Mouse (Mus musculus) hindbrain, embryonic 11.5 days (tissue): ENCODE data around the gene Sumo1. TPM values are rescaled to one million over a fixed set of nuclear protein-coding genes. Genes with fewer than 3 reads are reported as not detected.

Source experiments
- ATAC-seq: fragments of 200-750 bp; cut with Nextera tagmentation; 2 replicates; pipeline ENCODE4 v1.8.0; 2017; ENCODE audit warnings: mild to moderate bottlenecking, moderate TSS enrichment, moderate library complexity; ENCODE audit not compliant: low FRiP score
- DNase-seq: peaks from one replicate; pipeline ENCODE4 v3.0.0-alpha.2; 2015; ENCODE audit warnings: low spot score
- H3K27ac ChIP-seq: fragments of 300-500 bp; sonication (generic); 2 replicates; pipeline ENCODE4 v1.5.1; 2014; ENCODE audit warnings: mild to moderate bottlenecking, low read depth, low read length
- H3K27me3 ChIP-seq: fragments of 300-500 bp; sonication (generic); 2 replicates; pipeline ENCODE4 v1.6.1; 2014; ENCODE audit warnings: mild to moderate bottlenecking, low read length, moderate library complexity, mixed read lengths; ENCODE audit not compliant: control insufficient read depth, insufficient read depth
- H3K36me3 ChIP-seq: fragments of 300-500 bp; sonication (generic); 2 replicates; pipeline ENCODE4 v1.6.1; 2014; ENCODE audit warnings: mild to moderate bottlenecking, low read length, moderate library complexity, mixed read lengths; ENCODE audit not compliant: control insufficient read depth, insufficient read depth
- H3K4me1 ChIP-seq: fragments of 300-500 bp; sonication (generic); replicated peaks from 2 replicates; pipeline ENCODE4 v1.6.1; 2014; ENCODE audit warnings: low read length, mixed read lengths; ENCODE audit not compliant: control insufficient read depth, insufficient read depth
- H3K4me2 ChIP-seq: fragments of 300-500 bp; sonication (generic); replicated peaks from 2 replicates; pipeline ENCODE4 v1.6.1; 2014; ENCODE audit warnings: mild to moderate bottlenecking, low read depth, low read length
- H3K4me3 ChIP-seq: fragments of 300-500 bp; sonication (generic); 2 replicates; pipeline ENCODE4 v1.5.1; 2014; ENCODE audit warnings: low read depth, low read length
- H3K9ac ChIP-seq: fragments of 300-500 bp; sonication (generic); 2 replicates; pipeline ENCODE4 v1.6.1; 2014; ENCODE audit warnings: low read depth, low read length
- H3K9me3 ChIP-seq: fragments of 300-500 bp; sonication (generic); 2 replicates; pipeline ENCODE4 v1.6.1; 2016; ENCODE audit warnings: low read length; ENCODE audit not compliant: control insufficient read depth
- WGBS: fragments of 180-500 bp; shearing (Covaris S2); extraction: QIAGEN DNeasy Blood & Tissue Kit; methylation state at CpG from one replicate; pipeline ENCODE4 v1.1.7; 2014; 5-methylcytosine and 5-hydroxymethylcytosine counted together
- polyA plus RNA-seq: library from polyadenylated mRNA; unstranded; fragments of >200 nt; fragmentation: Nextera tagmentation; extraction: Ambion mirVana; gene quantifications from 2 replicates; pipeline ENCODE4 v1.2.1, GENCODE M21; 2014

Gene Sumo1
- polyA plus RNA-seq, 1 experiment from 2014 or later, result 571 TPM

DNA sequence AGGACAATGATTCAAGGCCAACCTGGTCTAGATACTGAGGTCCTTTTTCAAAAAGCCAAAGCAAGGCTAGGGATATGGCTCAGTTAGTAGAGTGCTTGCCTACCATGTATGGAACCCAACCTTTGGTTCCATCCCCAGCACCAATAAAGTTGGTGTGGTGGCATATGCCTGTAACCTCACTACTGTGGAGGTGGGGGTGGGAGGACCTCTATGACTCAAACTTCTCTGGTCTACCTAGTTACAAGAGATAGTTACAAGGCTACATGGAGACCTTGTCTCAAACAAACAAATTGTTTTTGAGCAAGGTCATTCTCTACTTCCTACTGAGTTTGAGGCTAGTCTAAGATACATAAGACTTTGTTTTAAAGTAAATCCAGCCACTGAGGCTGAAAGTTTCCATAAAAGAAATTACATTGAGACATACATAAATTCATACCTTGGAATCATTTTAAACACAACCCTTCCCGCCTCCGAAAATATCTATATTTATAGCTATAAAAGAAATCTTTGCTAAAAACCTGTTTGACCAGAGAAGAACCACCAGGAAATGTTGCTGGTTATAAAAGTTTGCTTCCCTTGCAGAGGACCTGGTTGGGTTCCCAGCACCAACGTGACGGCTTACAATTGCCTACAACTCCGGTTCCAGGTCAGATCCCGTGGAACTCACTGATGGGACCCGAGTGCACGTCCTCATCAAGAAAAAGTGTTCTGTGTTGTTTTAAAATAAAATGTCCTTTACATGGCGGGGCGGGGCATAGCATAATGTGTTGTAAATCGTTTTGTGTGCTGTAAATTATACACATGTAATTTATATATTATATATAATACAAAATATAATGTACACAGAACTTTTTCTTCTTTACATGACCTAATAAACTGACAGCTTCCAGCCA is 13.5 kb upstream of the Sumo1 start:
- H3K27me3 ChIP-seq, result no peaks in the 10 kb centered on the region
- no peak overlapping the region for H3K27ac ChIP-seq
- DNase-seq, result peak; percentile 29
- H3K36me3 ChIP-seq, result no peaks in the 10 kb centered on the region
- 0 out of 2 replicates have a peak, but pooled peaks cover 2% of the 10 kb centered on the region for H3K4me1 ChIP-seq
- H3K4me2 ChIP-seq, result peak overlapping the region; percentile 61
- H3K4me3 ChIP-seq, result peak overlapping the region; percentile 69; the same call in 1 of the 2 replicates
- no peak; the same call in 1 of the 2 replicates for ATAC-seq
- H3K9me3 ChIP-seq, result no peaks in the 10 kb centered on the region
- H3K9ac ChIP-seq, result peak overlapping the region; percentile 52; the same call in 1 of the 2 replicates
- WGBS, result 9% methylated on average over 11 of the region's 11 CpGs

DNA sequence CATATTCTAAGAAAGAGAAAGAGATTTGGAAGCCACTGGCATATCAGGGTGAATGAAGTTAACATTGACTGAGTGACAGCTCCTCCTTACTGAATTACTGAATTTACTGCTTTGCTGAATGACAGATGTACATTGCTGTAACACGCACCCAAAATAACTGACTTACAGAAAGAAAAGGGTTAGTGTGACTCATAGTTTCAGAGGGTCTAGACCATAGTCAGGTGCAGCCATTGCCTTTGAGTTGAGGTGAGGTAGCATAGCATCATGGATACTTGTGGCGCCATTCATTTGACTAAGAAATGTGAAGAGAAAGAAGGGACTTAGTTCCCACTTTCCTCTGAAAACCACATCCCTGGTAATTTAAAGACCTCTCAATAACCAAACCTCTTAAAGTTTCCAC is 3.0 kb upstream of the Sumo1 start:
- Histone ChIP-seq H3K9me3 (no peaks in the 10 kb centered on the region), H3K9ac (no peak overlapping the region), H3K27me3 (no peaks in the 10 kb centered on the region), H3K4me1 (no peaks in the 10 kb centered on the region), H3K4me2 (no peak overlapping the region), H3K36me3 (no peaks in the 10 kb centered on the region), H3K27ac (no peak overlapping the region), H3K4me3 (no peak overlapping the region)
- WGBS, result 96% methylated on average over 2 of the region's 2 CpGs
- ATAC-seq (no peak), DNase-seq (no peak)

DNA sequence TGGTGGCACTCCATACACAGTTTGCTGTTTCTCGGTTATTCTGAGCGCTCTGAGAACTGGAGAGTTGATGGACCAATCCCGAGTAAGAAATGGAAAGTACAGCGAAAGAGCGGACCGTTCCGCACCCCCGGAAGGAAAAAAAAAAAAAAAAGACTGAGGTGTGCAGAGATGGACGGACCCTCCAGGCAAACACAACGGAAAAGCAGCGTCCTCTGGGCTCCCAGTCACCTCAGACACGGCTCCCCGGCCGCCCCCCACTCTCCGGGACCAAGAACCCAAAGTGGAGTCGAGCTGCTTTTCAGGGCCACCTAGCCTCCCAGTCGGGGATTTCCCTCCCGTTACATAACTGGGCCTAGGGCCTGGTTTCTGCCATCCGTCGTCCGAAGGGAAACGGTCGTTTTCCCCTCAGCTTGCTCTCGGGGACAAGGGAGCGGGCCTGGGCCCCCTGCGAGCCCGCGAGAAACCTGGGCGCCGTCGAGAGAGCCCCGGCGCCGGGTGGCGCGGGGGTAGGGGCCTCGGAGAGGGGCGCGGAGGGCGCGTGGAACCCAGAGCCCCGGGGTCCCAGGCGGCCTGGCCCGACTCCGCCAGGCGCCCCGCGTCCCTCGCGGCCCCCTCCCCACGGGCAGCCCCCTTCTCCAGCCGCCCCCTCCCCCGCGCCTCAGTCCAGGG is 538 bp downstream of the Sumo1 start:
- H3K4me3 ChIP-seq, result peak overlapping the region; percentile 95
- H3K27me3 ChIP-seq, result no peaks in the 10 kb centered on the region
- H3K9ac ChIP-seq, result peak overlapping the region; percentile 83
- peak overlapping the region; percentile 79 for H3K27ac ChIP-seq
- H3K4me2 ChIP-seq, result peak overlapping the region; percentile 75
- peak; percentile 49 for DNase-seq
- H3K9me3 ChIP-seq, result no peaks in the 10 kb centered on the region
- ATAC-seq, result no peak; the same call in 1 of the 2 replicates
- WGBS, result under 1% methylated on average over 52 of the region's 54 CpGs
- no peaks in the 10 kb centered on the region for H3K4me1 ChIP-seq
- no peaks in the 10 kb centered on the region for H3K36me3 ChIP-seq

DNA sequence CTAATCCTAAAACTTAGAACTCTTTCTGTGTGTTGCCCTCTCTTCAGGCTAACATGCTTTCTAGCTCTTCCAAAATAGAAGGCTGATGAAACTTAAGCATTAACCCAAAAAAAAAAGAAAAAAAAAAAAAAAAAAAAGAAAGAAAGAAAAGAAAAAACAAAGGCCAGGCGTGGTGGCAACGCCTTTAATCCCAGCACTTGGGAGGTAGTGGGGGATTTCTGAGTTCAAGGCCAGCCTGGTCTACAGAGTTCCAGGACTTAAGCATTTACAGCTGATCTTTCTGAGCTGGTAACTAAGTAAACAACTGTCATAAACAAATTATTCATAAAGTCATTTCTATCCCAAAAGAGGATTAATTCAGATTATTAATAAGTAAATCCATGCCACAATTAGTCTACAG is 1.8 kb downstream of the Sumo1 start:
- Histone ChIP-seq H3K36me3 (no peaks in the 10 kb centered on the region), H3K9ac (no peak overlapping the region), H3K4me1 (no peaks in the 10 kb centered on the region), H3K27ac (no peak overlapping the region), H3K27me3 (no peaks in the 10 kb centered on the region), H3K4me2 (no peak overlapping the region), H3K4me3 (no peak overlapping the region), H3K9me3 (no peaks in the 10 kb centered on the region)
- DNase-seq, result no peak
- WGBS, result 95% methylated on average over 2 of the region's 2 CpGs
- ATAC-seq, result no peak

DNA sequence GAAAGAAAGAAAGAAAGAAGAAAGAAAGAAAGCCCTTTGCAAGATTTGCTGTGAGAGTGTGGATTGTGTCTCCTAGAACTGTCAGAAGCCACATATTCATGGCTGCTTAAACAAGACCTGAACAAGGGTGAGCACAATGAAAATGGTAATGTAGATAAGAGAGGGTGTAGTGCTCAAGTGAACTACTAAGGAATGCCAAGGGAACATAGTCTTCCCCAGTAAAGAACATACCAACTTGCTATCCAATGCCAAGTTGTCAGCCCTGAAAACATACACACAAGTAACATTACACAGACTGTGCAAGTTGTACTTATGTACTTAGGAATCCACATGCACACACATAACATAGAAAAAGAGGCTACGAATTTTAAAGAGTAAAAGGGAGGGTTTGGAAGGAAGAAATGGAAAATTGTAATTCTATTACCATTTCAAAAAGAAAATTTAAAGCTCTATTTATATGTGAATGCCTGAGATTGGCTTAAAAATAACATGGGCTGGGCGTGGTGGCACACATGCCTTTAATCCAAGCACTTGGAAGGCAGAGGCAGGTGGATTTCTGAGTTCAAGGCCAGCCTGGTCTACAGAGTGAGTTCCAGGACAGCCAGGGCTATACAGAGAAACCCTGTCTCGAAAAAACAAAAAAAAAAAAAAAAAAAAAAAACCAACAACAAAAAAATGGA is 7.0 kb downstream of the Sumo1 start:
- Histone ChIP-seq H3K27ac (no peak overlapping the region), H3K36me3 (no peaks in the 10 kb centered on the region), H3K9ac (no peak overlapping the region), H3K9me3 (no peaks in the 10 kb centered on the region), H3K27me3 (no peaks in the 10 kb centered on the region), H3K4me1 (no peaks in the 10 kb centered on the region), H3K4me3 (no peak overlapping the region), H3K4me2 (no peak overlapping the region)
- DNase-seq, result no peak
- no peak for ATAC-seq
- 98% methylated on average over 3 of the region's 3 CpGs for WGBS

DNA sequence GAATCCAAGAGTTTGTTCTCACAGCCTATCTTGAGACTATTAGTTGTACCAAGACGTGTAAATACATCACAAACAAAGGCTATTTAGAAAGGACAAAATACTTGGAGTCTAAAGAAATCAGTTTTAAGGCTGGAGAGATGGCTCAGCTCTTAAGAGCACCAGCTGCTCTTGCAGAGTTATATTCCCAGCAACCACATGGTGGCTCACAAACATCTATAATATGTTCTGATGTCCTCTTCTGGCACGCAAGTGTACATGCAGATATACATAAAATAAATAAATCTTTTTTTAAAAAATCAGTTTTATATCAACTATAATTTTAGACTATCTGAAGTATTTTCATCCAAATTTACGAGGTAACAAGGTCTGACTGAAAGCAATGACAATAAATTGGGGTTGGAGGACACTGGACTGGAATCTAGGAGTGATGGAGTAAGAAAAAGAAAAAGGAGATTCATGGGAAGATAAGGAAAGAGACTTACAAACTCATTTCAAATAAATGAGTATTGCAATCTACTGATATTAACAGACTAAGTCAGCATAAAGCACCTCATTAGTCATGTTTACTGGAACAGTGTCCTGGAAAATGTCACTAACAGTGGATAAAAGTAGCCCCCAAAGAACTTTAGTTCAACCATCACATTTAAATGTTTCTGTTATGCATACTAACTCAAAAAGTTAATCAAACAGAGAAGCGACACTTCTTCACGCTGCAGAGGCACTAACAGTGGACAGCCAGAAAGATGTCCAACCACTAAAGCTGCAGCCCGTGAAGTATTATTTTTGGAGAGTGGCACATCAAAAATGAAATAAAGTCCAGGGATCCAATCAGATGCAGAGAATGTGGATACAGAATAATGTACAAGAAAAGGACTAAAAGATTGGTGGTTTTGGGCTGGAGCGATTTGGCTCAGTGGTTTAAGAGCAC is 14.1 kb downstream of the Sumo1 start:
- Histone ChIP-seq H3K4me3 (no peak overlapping the region), H3K9ac (no peak overlapping the region), H3K27me3 (no peaks in the 10 kb centered on the region), H3K36me3 (no peaks in the 10 kb centered on the region), H3K9me3 (no peaks in the 10 kb centered on the region), H3K4me2 (no peak overlapping the region), H3K27ac (no peak overlapping the region), H3K4me1 (no peaks in the 10 kb centered on the region)
- no peak for ATAC-seq
- 94% methylated on average over 7 of the region's 7 CpGs for WGBS
- DNase-seq, result no peak

DNA sequence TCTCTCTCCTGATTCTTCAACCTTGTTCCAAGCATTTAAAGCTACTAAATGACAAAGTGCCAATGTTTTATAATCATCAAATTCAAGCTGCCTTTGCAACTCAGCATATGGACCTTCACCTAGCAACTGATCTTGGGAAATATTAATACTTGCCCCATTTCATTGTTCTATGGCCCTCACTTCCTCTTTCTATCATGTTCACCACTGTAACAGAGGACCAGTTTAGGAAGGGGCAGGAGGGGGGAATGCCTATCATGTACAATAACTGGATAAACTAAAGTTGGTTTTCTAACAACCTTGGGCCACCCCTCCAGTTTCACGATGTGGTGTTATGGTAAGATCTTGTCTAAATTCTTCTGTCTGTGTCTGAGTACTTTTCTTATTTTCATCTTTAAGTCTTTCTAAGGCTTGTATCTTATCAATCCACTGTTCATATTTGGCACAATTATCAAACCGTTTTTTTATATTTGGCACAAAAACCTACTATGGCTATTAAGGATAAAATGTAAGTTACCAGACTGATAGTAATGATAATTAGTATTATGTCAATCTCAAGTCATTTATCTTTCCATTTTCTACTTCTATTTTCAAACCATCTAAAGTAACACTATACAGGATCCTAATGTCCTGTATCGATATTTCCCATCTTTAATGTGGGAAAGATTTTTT is 17.3 kb downstream of the Sumo1 start:
- ATAC-seq, result no peak
- Histone ChIP-seq H3K9ac (no peak overlapping the region), H3K36me3 (no peaks in the 10 kb centered on the region), H3K27me3 (no peaks in the 10 kb centered on the region), H3K4me2 (no peak overlapping the region), H3K4me3 (no peak overlapping the region), H3K9me3 (no peaks in the 10 kb centered on the region), H3K27ac (no peak overlapping the region), H3K4me1 (no peaks in the 10 kb centered on the region)
- DNase-seq, result no peak
- 93% methylated on average over 3 of the region's 3 CpGs for WGBS
